Mouse (Mus musculus): ENCODE data around the gene Prdm11.

Prdm11 gene

DNA sequence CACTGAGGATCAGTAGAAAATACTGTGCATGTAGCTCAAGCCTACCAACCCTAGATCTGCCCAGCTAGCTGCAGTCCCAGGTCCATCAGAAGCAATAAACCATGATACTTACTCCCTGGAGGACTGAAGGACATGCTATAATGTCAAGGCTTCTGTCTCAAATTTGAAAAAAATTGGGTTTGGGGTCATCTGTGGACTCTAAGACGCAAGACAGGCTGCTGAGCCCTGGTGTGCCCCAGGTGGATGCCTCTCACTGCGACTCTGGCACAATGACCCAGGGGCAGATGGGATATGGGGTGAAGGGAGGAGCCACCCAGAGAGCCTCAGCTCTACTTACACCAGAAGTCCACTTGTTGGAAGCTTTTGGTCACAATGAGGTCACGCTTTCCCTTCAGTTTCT is 33.0 kb downstream of the Prdm11 start:
- DNase-seq (ENCODE audit: low read depth, low spot score) = no peak

DNA sequence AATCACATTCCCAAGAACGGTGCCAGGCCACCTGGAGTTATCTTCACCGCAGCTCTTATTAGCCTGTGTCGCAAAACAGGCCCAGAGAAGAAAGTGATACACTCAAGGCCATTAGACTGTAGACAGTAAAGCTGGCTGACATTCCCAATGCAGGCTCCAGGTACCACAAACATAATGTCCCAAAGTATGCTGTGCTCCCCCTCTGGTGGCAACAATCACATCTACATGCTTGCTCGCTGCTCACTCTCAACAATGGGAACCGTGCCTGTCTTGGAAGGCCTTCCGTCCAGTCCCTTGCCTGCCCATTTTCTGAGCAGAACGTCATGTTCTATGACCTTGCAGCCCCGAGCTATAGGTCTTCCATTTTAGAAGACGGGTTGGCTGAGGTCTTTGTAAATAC is 34.0 kb downstream of the Prdm11 start:
- no peak for DNase-seq (ENCODE audit: low read depth, low spot score)

DNA sequence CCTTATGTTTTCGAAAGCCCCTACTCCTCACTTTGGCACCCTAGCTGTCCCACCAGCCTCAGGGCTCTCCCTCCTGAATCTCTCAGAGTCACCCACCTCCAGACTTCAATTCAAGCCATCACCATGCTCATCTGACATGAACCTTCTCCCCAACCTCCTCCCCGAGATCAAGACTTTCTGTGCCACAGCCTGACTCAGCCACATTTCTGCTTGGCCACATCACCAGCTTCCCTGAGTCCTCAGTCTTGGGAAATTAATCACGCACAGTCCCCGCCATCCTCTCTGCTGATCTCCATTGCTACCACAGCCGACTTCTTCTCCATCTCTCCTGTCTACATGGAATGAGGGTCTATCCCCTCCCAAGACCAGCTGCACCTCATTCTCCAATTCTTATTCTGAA is 34.5 kb downstream of the Prdm11 start:
- DNase-seq (ENCODE audit: low read depth, low spot score) = no peak

DNA sequence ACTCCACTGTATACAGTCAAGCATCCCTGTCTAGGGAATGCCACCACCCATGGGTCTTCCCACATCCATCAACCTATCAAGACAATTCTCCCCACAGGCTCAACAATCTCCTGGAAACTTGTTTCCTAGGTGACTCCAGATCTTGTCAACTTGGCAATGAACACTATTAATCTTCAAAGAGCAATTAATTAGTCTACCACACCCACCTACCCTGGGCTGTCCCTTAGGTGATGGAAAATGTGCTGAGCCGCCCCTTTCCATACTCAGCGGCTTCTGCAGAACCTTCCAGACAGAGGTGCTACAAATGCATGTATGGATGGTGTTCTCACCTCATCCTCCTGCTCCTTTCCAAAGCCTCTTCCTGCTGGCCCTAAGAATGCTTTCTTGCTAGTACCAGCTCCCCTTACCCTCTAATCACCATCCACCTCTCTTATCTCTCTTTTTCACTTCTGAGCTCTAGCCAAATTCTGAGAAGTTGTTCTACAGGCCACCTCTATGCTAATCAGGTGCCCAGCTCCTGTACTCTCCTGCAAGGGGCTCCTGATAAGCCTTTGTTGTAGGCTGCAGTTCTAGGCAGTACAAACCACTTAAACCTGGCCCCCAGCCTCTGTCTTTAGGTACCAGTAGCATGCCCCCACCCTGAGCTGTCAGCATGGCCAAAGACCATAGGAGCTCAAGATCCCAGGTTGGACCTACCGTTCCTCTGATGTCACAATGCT is 37.8 kb downstream of the Prdm11 start:
- DNase-seq (ENCODE audit: low read depth, low spot score) = no peak

DNA sequence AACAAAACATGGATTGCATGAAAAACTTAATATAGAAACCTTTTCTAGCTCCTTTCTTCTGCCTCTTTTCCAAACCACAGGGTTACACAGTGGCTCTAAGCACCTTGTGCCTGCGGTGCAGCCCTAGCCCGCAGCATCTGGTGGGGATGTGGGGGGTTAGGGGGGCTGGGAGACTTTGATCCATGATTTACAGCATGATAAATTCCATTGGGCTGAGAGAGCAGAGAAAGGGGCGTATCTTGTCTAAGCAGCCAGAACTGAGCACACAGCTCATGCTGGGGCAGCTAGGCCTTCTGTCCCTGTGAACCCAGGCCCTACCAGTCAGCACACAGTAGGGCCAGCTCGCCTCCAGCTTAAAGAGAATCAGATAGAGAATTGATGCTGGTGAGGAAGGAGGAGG is 40.9 kb downstream of the Prdm11 start:
- no peak for DNase-seq (ENCODE audit: low read depth, low spot score)

DNA sequence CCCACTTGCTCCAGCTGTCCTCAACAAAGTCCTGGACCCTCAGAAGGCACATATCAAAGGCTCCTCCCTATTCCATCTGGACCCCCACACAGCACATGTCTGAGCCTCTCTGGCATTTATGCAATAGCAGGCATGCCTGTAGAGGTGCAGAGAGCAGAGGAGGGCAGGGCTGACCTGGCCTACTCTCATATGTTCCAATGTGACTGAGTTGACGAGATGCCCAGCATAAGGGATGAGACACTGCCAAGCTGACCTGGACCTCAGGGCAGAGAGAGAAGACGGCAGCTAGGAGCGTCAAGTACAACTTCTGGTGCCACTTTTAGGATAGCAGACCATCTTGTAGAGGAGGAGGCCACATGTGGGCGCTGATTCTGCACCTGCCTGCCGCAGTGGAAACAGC is 54.0 kb downstream of the Prdm11 start:
- no peak for DNase-seq (ENCODE audit: low read depth, low spot score)

DNA sequence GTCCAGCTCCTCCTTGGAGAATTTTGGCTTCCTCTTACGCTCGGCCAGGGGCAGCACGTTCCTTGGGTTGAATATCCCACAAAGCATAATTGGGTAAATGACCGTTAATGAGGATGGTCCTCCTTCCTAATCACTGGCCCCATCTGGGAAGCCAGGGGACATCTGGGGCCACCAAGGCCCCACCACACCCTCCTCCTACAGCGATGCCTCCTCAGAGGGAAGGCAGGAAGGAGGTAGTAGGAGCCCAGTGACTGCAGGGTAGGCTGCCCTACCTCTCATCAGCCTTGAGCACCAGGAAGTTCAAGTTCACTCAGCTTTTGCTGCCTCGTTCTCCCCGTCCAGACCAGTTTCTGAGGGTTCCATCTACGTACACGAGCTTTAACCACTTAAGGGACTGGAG is 56.4 kb downstream of the Prdm11 start:
- DNase-seq (ENCODE audit: low read depth, low spot score) = no peak

DNA sequence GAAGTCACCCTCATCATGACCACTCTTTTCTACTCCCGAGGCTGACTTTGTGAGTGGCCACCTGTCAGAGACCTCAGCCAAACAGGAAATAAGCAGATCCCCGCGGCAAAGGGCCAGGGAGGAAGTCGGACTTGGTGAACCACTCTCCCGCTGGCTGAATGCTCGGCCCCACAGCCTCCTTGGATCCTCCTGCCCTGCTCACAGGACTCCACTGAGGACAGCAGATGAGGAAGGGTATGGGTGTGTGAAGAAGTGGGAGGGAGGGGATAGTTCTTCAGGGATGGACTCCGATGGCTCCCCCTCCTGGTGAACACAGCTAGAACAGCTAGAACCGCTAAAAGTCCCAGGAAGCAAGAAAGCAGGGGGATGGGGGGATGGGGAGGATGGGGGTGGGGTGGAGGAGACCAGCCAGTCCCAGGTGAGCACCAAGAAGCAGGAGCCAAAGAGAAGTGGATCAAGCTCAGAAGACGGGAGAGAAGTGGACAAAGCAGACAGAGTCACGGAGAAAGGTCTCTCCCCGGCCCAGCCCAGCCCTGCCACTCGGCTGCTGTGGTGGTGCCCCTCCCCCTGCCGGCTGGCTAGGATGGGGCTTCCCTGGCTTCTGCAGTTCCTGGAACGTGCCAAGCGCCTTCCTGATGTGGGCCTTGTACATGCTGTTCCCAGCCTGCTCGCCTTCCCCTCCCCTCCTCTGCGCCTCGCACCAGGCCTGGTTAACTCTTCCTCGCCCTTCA is 57.9 kb downstream of the Prdm11 start:
- DNase-seq (ENCODE audit: low read depth, low spot score) = peak; percentile 66

DNA sequence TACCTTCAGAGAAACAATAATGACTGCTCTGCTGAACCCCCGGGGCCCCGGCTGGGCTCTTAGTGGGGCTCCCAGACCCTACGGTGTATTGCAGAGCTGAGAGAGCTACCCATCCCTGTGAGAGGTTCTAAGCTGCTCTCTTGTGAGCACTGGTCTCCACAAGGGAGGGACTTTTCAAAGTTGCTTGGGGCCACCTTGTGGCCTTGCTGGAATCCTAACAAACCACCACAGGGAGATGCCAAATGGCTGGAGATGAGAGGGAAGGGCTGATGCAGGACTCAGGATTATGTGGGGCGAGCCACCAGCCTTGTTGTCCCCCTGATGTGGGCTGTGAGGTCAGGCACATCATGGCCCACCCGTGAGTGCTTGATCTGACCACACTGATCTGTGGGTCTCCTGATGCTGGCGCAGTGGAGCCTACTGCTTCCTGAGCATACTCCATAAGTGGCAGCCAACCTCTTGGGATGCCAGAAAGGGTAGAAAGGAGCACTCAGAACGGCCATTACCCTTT is 58.8 kb downstream of the Prdm11 start:
- peak; percentile 10 for DNase-seq (ENCODE audit: low read depth, low spot score)

DNA sequence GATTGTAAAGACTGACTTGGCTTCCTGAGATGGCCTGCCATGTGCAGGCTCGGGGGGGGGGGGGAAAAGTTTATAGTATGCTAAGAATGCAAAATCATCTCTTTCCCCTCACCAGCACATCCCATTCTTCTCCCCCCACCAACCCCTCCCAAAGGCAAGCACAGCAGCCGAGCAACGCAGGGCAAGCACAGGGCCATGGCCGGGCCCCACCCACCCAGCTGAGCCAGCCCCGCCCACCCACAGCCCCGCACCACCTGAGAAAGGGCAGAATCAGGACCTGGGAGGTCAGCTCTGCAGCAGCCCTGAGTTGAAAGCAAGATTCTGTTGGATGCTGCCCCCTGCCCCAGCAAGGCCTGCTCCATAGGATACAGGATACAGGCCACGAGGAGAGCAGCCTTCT is 60.4 kb downstream of the Prdm11 start:
- DNase-seq (ENCODE audit: low read depth, low spot score) = no peak

DNA sequence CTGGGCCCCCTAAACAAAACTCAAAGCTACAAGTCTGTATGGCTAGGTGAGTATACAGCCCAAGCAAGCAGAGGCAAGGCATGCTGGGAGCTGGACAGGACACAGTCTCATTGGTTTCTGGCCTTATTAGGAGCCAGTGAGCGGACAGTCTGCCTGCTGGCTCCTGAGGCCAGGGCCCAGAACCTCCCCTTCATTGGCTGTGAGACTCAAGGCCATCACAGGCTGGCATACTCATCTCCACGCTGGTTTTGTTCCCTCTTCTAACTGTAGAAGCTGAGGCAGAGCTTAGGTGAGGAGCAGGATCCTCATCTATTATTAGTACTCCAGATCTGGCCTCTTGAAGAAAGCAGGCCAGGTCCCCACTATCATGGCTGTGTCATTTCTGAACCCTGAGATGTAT is 60.8 kb downstream of the Prdm11 start:
- DNase-seq (ENCODE audit: low read depth, low spot score) = no peak

DNA sequence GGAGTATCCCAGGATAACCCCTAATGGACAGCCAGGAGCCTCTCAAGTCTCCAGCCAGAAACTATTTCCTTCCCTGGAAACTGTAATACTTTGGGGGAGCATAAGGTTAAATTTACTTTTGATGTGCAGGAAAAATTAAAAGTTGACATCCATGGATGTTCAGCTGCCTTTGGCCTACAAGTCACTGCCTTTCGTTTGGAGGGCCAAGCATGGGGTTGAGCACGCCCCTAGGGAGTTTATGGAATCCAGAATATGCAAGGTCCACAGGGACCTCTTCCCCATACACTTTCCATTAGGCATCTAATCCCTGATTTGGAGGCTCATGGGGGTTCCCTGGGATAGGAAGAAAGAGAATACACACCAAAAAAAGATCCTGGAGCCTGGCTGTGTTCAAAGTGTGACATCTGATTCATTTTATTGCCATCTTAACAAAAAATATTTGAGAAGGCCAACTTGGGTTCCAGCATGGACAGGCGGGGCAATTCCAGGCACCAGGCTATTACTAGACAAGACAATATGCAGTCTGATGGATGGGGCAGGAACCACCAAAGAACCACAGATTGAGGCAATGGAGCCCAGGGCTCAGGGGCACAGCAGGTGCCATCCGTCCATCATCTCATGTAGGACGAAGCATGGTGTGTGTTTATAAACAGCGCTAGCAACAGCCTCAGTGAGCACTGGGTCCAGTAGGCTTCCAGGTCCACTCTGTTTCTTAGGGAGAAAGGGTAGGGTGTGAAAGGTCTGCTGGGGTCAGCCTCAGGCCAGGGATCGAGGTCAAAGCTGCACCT is 61.5 kb downstream of the Prdm11 start:
- DNase-seq (ENCODE audit: low read depth, low spot score) = no peak

DNA sequence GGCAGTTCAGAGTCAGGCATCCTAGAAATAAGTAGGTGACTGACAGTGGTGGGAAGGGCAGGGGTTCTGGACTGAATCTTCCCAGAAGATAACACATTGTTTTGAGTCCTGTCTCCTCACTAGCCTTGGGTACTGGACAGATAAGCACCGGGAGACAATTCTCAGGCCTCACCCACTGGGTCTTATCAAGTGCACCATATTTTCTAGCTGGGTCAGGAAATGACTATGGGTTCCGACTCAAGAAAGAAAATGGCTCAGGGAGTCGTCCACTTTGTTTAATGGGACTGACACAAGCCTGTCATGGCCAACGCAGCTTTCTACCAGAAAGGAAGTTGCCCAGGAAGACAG is 62.7 kb downstream of the Prdm11 start:
- no peak for DNase-seq (ENCODE audit: low read depth, low spot score)

DNA sequence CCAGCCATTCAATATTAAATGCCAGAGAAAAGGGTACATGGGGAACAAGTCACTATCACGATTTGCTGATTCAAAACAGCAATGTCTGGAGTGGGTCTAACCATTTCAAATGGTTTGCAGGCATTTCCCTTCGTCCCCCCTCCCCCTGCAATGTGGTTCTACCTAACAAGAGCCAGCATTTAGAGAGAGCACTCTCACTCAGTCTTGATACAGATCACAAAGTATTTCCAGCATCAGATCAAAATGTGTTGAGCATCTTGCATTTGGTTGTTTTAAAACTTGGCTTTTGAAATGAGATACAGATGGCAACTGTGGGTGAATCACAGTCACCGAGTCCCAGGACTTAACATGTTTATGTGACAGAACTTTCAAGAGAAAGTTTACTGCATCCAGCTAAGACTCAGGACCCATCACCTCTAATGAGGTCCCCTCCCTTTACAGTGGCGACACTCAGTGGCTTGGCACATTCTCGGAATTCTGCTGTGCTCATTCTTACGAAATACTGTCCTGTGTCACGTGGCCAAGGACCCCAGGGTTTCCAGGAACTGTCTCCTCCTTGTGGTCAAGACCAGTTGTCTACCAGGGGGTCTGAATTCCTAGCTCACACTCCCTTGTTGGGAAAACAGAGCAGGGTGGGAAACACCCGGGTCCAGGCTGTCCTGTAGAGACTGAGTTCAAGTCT is 63.2 kb downstream of the Prdm11 start:
- DNase-seq (ENCODE audit: low read depth, low spot score) = peak; percentile 49

DNA sequence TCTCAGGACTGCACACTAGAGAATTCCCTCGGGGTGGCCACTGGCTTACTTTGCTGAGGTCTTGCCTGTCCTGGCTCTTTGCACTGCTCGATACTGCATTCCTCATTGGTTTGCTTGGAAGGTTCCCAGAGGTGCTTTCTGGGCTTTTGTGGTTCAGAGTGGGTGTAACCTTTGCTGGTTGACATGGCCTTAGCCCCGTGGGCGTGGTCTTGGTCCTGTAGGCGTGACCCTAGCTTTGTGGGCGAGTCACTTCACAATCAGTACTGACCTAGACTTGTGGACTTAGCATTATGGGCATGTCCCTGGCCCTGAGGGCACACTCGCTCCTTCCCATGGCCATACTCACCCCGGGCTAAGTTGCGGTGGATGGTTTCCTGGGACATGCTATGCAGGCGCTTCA is 65.8 kb downstream of the Prdm11 start:
- DNase-seq (ENCODE audit: low read depth, low spot score) = no peak

DNA sequence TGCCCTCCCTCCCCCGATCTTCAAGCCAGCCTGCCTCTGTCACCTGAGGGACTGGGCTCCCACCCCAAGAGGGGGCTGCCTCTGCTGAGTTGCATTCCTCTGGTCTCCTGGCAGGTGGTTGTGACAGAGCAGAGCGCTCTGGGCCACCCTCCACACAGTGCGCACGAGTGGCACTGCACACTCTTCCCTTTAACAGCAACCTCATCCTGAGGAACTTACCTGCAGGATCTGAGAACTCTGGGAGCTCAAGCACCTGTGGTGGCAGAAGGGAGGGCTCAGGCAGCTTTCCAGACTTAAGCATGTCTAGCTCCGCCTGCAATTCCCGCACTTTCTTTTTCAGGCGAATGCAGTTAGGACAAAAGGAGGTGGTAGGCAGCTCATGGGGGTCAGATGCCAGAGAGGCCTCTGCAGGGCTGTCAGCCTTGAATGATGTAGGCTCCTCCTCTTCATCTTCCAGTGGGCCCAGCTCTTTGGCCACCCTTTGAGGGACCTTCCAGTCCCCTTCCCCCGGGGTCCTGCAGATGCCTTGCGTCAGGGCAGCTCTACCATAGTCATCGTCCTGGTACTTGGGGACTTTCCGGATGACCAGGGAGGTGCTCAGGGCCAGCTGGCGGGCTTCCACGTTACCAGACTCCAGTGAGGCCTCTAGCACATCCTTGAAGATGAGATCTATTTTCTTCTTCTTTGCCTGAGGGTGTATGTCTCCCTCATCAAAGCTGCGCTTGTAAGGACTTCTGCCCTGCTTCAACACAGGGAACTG is 70.8 kb downstream of the Prdm11 start:
- DNase-seq (ENCODE audit: low read depth, low spot score) = no peak

DNA sequence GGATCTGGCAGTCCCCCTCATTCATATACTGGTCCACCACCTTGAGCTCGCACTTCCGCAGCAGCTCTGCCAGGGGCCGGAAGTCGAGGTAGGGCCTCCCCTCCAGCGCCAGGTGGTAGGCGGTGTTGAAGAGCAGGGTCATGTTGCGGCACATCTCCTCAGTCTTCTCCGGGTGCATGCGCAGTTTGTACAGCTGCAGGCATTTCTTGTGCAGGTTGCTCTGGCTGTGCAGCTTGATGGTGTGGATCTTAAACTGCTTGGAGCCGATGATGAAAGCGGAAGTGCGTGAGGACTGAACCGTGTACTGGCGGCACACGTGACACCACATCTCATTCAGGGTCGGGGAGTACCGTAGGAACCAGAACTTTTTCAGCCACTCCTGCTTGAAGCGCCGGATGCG is 72.3 kb downstream of the Prdm11 start:
- no peak for DNase-seq (ENCODE audit: low read depth, low spot score)

DNA sequence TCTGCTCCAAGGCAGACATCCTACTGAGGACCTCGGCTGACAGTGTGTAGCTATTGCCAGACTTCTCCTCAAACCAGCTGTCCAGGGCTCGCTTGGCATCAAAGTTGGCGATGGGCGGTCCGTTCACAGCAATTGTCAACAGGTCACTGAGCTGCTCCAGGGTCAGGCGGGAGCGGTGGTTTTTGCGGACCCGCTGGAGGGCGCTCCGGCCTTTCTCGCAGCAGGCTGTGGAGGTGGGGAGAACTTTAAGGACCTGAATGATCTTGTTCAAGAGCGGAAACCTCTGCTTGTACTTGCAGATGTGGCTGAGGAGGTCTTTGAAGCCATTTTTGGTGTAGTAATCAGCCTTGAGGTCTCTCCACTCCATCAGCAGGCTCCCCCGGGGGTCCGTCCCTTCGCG is 73.9 kb downstream of the Prdm11 start:
- DNase-seq (ENCODE audit: low read depth, low spot score) = no peak

DNA sequence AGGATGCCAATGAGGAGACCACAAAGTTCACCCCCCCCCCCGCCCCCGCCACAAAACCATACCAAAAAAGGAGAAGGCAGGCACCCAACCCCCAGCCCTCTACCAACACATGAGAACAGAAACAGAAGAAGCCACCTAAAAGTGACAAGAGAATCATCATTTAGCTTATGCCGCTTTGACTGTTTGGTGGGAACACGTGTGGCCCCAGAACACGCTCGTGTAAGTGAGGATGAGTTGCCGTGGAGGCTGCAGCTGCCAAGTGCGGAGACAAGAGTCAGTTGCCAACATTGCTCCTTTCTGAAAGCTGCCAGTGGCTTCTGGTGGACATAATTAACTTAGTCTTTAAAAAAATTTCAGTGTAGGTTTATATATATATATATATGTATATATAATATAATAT is 74.4 kb downstream of the Prdm11 start:
- no peak for DNase-seq (ENCODE audit: low read depth, low spot score)

DNA sequence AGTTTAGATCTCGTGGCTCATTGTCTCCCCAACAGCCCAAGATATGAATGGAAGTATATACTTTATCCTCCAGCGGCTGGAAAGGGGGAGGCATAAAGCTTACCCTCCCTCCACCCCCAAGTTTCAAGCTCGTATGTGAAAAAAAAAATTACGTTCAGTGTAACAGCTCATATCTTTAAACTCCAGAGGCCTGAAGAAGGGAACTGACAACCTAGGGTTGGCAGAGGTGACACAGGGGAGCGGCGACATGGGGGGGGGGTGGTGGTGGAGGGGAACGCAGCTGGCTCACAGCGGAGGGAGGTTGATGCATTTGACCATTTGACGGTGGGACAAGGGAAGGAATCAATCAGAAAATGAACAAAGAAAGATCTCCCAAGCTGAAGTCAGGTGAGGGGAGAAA is 74.9 kb downstream of the Prdm11 start:
- no peak for DNase-seq (ENCODE audit: low read depth, low spot score)

DNA sequence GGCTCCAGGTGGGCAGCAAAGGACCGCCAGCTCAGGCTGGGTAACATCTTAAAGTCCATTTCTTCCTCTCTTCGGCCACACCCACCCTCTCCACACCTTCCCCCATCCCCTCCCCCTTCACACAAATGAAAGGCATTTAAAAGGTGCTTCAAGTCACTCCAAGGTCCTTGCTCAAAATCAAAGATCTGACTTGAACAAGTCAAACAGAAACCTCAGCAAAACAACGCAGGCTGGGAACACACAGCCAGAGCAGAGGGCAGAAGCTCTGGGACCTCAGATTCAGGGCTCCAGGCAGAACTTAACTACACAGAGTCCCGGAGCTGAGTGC is 78.2 kb downstream of the Prdm11 start:
- DNase-seq (ENCODE audit: low read depth, low spot score) = no peak
